Mouse (Mus musculus) kidney, postnatal 4 days (tissue): ENCODE measurements around the gene Elovl5.

Source experiments
- DNase-seq, 2 experiments: peaks; one replicate each; pipeline ENCODE4 v3.0.0; 2021; ENCODE audit warnings: mixed read lengths in 2 of 2

Elovl5 gene

DNA sequence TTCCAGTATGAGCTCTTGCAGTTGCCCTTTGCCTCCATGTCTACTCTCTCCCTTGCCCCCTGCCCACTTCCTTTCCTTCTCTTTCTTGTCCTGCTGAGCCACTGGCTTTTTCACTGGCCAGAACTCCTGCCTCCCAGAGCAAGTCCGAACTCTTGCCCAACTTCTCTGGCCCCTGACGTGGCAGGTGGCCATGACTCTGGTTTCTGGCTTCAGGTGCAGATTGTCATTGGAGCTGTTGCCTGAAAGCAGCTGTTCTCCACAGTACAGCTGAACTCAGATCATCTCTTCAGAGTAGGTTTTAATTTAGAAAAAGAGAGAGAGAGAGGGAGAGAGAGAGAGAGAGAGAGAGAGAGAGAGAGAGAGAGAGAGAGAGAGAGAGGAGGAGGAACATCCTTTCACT, 86.1 kb downstream of the Elovl5 start:
- DNase-seq, result no peak

DNA sequence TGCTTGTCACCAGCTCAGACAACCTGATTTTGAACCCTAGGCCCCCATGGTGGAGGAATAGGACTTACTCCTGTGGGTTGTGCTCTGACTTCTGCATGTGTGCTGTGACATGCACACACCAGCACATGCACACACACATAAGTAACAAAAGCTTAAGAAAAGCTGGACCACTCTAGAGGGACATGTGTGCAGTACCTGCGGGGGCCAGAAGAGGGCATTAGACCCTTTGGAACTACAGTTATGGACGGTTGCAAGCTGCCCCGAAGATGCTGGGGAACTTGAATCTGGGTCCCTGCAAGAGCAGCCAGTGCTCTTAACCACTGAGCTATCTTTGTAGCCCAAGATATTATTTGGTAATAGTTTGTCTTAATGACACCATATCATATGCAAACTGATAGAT, 88.3 kb downstream of the Elovl5 start:
- DNase-seq, result peak; percentile 61 to 69

DNA sequence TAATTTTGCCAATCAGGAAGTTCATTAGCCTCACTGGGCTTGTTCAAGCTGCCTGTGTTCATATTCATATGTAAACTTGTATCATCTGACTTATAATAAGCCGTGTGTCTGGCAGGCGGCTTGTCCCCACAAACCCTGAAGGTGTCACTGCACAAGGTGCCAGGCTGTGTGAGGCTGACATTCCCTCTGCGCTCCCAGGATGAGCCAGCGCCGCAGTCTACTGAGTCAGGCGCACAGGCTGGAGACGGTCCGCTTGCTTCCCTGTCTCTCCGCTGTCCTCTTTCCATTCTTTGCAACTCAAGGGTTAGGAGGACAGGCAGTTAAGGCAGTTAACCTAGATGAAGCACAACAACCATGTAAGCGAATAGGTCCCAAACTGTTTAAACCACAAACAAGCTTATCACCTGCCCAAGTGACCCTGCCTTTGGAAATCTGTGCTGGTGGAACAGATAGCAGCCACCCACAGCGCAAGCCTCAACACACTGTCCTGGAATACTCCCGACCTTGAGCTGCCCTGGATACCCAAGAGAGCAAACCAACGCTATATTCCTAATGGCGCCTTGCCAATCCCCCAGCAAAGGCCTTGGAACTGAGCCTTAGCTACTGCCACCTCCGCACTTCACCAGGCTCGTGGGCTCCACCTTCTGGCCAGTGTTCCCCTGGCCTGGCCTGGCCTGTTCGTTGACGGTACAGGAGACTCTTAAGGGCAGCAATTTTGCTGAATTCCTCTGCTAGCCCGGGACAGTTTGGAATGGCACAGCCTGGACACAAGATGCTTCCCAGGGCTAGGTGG, 89.2 kb downstream of the Elovl5 start:
- DNase-seq, result peak; percentile 94

GRCm38 (mm10) chr9:78009382-78009781, 92.2 kb downstream of the Elovl5 start:
- DNase-seq, result no peak

DNA sequence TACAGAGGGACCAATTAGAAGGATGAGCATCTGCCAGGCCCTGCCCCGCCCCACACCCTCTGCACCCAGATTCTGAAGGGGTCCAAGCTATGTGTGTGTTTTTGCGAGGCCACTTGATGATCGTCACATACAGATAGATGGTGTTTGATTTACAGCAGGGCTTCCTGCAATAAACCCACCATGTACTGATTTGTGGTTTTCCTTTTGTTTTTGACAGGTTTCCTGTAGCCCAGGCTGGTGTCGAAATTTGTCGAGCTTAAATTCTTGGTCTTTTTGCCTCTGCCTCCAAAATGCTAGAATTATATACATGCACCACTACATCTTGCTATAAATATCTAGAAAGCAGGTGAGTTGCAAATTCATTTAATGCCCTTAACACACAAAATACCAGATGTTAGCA, 93.0 kb downstream of the Elovl5 start:
- no peak for DNase-seq

- DNase-seq, result no peak
Observed at GRCm38 (mm10) chr9:78010707-78011106, 93.5 kb downstream of the Elovl5 start.

DNA sequence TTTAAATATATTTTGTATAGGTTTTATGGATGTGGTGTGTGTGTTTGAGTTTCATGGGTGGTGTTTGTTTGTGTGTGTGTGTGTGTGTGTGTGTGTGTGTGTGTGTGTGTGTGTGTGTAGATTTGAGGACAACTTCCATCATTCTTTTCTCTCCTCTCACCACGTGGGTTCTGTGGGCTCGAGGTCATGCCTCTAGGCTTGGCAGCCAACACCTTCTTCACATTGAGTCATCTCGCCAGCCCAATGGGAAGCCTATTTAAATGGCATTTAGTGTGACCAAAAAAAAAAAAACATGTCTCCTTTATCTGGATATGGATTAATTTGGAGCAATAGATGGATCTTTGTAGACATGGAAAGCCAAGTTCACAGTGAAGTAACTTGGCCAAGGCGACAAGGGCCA, 94.9 kb downstream of the Elovl5 start:
- DNase-seq, result no peak

DNA sequence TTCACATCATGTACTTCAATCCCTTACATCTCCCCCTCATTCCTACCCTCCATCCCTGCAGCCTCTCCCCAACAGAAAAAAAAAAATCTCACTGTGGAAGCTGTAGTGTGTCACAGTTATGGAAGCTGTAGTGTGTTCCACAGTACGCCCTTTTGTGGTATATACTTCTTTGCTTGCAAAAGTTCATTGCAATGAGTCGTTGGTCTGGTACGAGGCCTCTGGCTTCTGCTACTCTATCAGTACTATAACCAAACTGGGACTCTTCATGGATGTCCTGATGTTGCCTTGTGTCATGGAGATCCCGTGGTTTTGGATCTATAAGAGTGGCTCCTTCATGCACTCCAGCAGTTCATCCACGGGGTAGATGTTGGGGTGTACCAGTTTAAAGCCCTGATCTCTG, 95.5 kb downstream of the Elovl5 start:
- no peak for DNase-seq

GRCm38 (mm10) chr9:78013813-78014212, 96.6 kb downstream of the Elovl5 start:
- no peak for DNase-seq

DNA sequence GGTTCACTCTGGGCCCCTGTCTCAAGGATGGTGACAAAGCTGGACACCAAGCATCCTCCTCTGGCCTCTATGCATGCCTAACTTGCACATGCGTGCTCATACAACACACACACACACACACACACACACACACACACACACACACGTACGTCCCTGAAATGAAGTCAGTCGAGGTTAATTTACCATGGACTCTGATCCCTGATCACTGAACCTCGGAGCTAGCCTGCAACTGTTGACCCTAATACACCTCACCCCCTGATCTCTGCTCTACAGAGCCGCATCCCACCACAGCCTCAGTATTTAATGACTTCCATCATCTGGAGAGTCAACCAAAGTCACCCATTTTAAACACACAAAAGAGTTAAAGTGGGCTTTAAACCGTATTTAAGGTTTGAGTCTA, 98.7 kb downstream of the Elovl5 start:
- no peak for DNase-seq

GRCm38 (mm10) chr9:78016288-78016687, 99.1 kb downstream of the Elovl5 start:
- DNase-seq, result peak in 1 of 2 experiments; percentile 31

DNA sequence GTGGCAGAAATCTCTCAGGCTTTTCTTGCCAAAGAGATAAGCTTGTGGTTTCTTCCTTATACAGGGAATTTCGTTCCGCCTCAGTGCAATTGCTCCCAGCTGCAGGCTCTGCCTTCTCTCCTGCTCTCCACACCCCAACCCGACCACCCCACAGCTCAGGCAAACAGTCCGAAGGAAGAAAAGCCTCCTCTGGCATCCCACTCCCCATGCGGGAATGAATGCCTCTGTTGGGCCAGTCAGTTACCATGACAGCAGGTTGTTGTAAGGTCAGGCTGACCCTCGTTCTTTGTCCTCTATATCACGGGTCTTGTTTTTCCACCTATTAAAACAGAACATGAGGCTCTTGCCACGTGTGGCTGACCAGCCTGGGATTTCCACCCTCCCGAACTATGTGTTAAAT, 104.1 kb downstream of the Elovl5 start:
- peak; percentile 39 to 56 for DNase-seq

- peak; percentile 18 to 30 for DNase-seq
Observed at GRCm38 (mm10) chr9:78022187-78022945, 105.2 kb downstream of the Elovl5 start.

- peak; percentile 80 for DNase-seq
Observed at GRCm38 (mm10) chr9:78024823-78025222, 107.7 kb downstream of the Elovl5 start.

DNA sequence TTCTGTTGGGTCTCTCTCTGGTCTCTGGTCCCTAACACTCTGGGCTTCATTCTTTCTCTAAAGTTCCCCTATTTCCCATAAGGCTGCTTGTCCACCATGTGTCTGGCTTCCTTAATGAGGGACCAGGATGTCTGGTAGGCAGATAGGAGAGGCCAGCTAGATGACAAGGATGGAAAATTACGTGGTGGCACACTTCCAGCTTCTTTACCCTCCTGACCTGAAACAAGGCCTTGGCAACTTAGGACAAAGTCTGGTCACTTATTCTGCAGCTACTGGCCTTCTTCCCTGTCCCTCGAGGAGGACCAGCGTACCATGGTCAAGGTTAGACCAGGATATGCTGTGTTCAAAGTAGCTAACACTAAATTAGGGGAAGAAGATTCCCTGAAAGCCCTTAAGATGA, 109.9 kb downstream of the Elovl5 start:
- DNase-seq, result no peak

DNA sequence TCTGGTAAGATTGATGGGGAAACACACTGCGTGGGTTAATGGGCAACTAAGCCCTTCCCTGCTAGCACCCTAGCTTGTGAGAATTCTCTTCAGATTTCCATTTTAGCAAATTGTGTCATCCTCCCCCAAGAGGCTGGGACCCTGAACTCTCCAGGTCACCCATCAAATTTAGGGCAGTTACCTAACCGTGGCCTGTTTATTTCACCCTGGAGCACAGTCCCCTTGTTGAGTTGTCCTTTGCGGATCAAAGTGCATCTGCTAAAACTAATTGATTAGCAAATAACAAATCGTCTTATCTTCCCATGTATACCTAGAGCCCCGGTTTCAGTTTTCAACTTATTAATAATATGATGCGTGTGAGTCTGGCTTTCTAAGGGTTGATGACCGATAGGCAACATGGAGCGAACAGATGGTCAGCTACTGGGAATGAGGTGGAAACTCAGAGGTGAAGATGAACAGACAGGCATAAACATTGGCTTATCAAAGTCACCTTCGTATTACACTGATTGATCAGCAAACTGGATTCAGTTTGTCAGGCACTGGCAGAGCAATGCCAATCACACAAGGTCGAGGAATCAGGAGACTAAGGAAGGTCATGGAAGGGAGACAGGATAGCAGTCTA, 113.8 kb downstream of the Elovl5 start:
- no peak for DNase-seq

DNA sequence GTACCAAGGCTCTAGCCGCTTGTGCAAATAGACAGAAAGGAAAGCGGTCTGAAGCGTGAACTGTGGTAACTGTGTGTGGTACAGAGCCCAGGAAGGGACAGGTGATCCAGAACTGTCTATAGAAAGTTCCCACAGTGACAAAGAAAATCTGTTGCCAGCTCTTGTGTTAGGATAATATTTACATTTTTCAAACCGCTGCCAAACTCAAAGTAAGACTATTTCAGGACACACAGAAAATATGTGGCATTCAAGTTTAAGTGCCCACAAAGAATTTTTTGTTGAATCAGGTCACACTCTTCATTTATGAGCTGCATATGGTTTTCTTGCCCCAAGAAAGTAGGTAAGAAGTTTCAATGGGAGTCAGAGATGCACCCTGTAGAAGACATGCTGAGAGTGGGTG, 115.8 kb downstream of the Elovl5 start:
- no peak for DNase-seq
